Mouse (Mus musculus) heart, embryonic 13.5 days (tissue): ENCODE measurements at regions not wholly inside any gene's neighbourhood (a gene's known extent, or its start where the extent isn't known, plus 50 kb on each side); places are given as distances from the start of the nearest gene placed in this dataset.
A peak's percentile ranks its signal among the peaks of the same experiment; 100 is the strongest.

ENCODE experiments used
- ATAC-seq: fragments of 200-750 bp; cut with Nextera tagmentation; 2 replicates; pipeline ENCODE4 v1.8.0; 2017; ENCODE audit warnings: moderate TSS enrichment; ENCODE audit not compliant: insufficient number of reproducible peaks, low FRiP score, low TSS enrichment; ENCODE audit errors: extremely low read depth
- H3K27ac ChIP-seq: fragments of 300-500 bp; sonication (generic); replicated peaks from 2 replicates; pipeline ENCODE4 v1.5.1; 2015; ENCODE audit warnings: moderate library complexity, mild to moderate bottlenecking, inconsistent platforms
- H3K27me3 ChIP-seq: fragments of 300-500 bp; sonication (generic); replicated peaks from 2 replicates; pipeline ENCODE4 v1.6.1; 2015; ENCODE audit warnings: mild to moderate bottlenecking, inconsistent platforms
- H3K36me3 ChIP-seq: fragments of 300-500 bp; sonication (generic); 2 replicates; pipeline ENCODE4 v1.6.1; 2015; ENCODE audit warnings: mild to moderate bottlenecking, inconsistent platforms
- H3K4me1 ChIP-seq: fragments of 300-500 bp; sonication (generic); 2 replicates; pipeline ENCODE4 v1.6.1; 2015; ENCODE audit warnings: inconsistent platforms
- H3K4me2 ChIP-seq: fragments of 300-500 bp; sonication (generic); 2 replicates; pipeline ENCODE4 v1.6.1; 2015; ENCODE audit warnings: inconsistent platforms, mild to moderate bottlenecking, moderate library complexity
- H3K4me3 ChIP-seq: fragments of 300-500 bp; sonication (generic); 2 replicates; pipeline ENCODE4 v1.5.1; 2015; ENCODE audit warnings: moderate library complexity, mild to moderate bottlenecking, inconsistent platforms
- H3K9ac ChIP-seq: fragments of 300-500 bp; sonication (generic); 2 replicates; pipeline ENCODE4 v1.6.1; 2015; ENCODE audit warnings: inconsistent platforms, mild to moderate bottlenecking, moderate library complexity
- H3K9me3 ChIP-seq: fragments of 300-500 bp; sonication (generic); 2 replicates; pipeline ENCODE4 v1.6.1; 2016; ENCODE audit warnings: inconsistent platforms
- WGBS: fragments of 180-500 bp; shearing (Covaris S2); methylation state at CpG from one replicate; pipeline ENCODE4 v1.1.7; 2015; ENCODE audit warnings: mixed read lengths; 5-methylcytosine and 5-hydroxymethylcytosine counted together

DNA sequence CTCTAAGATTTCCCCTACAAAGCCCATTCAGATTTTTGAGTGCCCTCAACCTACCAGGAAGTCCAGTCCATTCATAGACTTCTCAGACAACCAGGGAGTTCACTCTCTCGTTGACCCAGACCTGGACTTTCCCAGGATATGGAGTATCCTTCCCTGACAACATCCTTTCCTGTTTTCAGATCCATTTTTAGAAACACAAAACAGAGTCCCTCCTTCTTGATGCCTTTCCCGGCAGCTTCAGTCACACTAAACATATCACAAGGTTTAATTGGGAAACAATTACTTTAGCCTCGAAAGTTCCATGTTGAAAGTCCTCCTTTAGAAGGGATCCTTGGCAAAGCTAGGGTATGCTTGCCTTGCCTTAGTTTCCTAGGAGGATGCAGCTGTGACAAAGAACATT is 51.8 kb upstream of the Vash1 start:
- Histone ChIP-seq H3K9ac (no peak overlapping the region), H3K4me3 (no peak overlapping the region), H3K9me3 (no peaks in the 10 kb centered on the region), H3K4me1 (peaks cover 17% of the 10 kb centered on the region), H3K27ac (0 out of 2 replicates have a peak overlapping the region, but pooled peaks have one; percentile 3), H3K27me3 (peaks cover 20% of the 10 kb centered on the region), H3K36me3 (no peaks in the 10 kb centered on the region), H3K4me2 (no peak overlapping the region)
- WGBS, result 25% methylated on average over 3 of the region's 3 CpGs
- no peak for ATAC-seq

DNA sequence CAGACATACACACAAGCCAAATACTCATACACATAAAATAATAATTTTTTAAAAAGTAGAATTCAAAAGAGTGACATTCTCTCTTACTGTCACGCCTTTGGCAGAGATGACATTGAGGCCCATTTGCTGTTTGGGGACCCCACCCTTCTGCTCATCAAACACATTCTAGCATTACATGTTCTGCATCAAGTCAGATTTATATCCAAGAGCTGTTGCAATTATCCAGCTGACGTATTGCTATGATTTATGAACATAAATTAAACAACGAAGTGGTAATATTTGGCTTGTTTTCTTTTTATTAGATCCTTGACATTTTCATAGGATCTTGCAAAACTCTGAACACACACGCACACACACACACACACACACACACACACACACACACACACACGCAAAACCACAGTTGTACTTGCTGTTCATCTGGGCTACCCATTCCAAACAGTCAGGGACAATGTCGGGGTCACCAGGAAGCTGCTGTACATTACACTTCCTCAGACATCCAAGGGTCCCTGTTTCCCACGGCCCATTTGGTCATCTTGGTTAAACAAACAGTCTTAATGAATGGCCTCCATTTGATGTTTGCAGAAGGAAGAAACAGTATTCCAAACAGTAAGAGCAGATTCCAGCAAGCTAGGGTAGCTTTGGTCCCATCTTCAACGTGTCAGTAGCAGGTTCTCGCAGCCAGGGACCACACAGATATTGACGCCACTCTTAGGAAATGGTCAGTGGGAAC is 50.3 kb upstream of the Vash1 start:
- Histone ChIP-seq H3K9me3 (no peaks in the 10 kb centered on the region), H3K27ac (peak overlapping the region; percentile 50; the same call in 1 of the 2 replicates), H3K27me3 (peaks cover 25% of the 10 kb centered on the region), H3K9ac (no peak overlapping the region), H3K4me3 (no peak overlapping the region), H3K36me3 (no peaks in the 10 kb centered on the region), H3K4me2 (no peak overlapping the region), H3K4me1 (peaks cover 17% of the 10 kb centered on the region)
- no peak for ATAC-seq
- WGBS, result 60% methylated on average over 10 of the region's 10 CpGs
